Mouse (Mus musculus) thymus, adult 2 months (tissue): Measurements from ENCODE around the gene Ypel3. TPM values are rescaled to one million over a fixed set of nuclear protein-coding genes. Genes with fewer than 3 reads are reported as not detected.

Experiments used
- DNase-seq: peaks from one replicate; pipeline ENCODE4 v3.0.0; 2021
- H3K27ac ChIP-seq: fragments of 200-500 bp; 2 replicates; pipeline ENCODE4 v1.5.1; 2012; ENCODE audit warnings: low read length, control low read depth; ENCODE audit not compliant: control insufficient read depth, insufficient read depth
- H3K27me3 ChIP-seq: fragments of 200-500 bp; 2 replicates; pipeline ENCODE4 v1.6.1; 2012; ENCODE audit warnings: mild to moderate bottlenecking, low read length, moderate library complexity, mixed read lengths; ENCODE audit not compliant: control insufficient read depth, insufficient read depth
- H3K36me3 ChIP-seq: fragments of 200-500 bp; 2 replicates; pipeline ENCODE4 v1.6.1; 2012; ENCODE audit warnings: mild to moderate bottlenecking, low read length, moderate library complexity; ENCODE audit not compliant: control insufficient read depth, insufficient read depth
- H3K4me1 ChIP-seq: fragments of 200-500 bp; replicated peaks from 2 replicates; pipeline ENCODE4 v1.6.1; 2012; ENCODE audit warnings: low read length; ENCODE audit not compliant: control insufficient read depth, insufficient read depth
- H3K4me3 ChIP-seq: fragments of 200-500 bp; 2 replicates; pipeline ENCODE4 v1.5.1; 2012; ENCODE audit warnings: mild to moderate bottlenecking, low read length, control low read depth, moderate library complexity; ENCODE audit not compliant: control insufficient read depth, insufficient read depth
- CTCF ChIP-seq: fragments of 200-500 bp; IDR thresholded peaks from 2 replicates; pipeline ENCODE4 v1.5.1; 2012; ENCODE audit warnings: mild to moderate bottlenecking, control low read depth, low read length, moderate library complexity, borderline replicate concordance; ENCODE audit not compliant: control insufficient read depth, poor library complexity, insufficient read depth; ENCODE audit errors: extremely low read depth
- POLR2A ChIP-seq: fragments of 200-500 bp; IDR thresholded peaks from 2 replicates; pipeline ENCODE4 v1.6.1; 2012; ENCODE audit warnings: mild to moderate bottlenecking, low read length, control low read depth, moderate library complexity; ENCODE audit not compliant: control insufficient read depth, poor library complexity, insufficient read depth; ENCODE audit errors: extremely low read depth
- WGBS: fragments of 180-500 bp; shearing (Covaris S2); methylation state at CpG from one replicate; pipeline ENCODE4 v1.1.7; 2018; 5-methylcytosine and 5-hydroxymethylcytosine counted together
- polyA plus RNA-seq: library from polyadenylated mRNA; depleted of rRNA; stranded (reverse); fragments of >200 nt; gene quantifications from 2 replicates; pipeline ENCODE4 v1.2.3, GENCODE M21; 2012

Gene Ypel3
- polyA plus RNA-seq, 1 experiment = 622 TPM

- no peaks in the 10 kb centered on the region for H3K27me3 ChIP-seq
- DNase-seq = no peak
- WGBS = 92% methylated on average over 17 of the region's 17 CpGs
- no peak for TF ChIP-seq CTCF
- no peak for TF ChIP-seq POLR2A
- peaks cover 11% of the 10 kb centered on the region for H3K4me1 ChIP-seq
- H3K4me3 ChIP-seq = no peak overlapping the region
- H3K27ac ChIP-seq = no peak overlapping the region
- H3K36me3 ChIP-seq = peaks cover 5% of the 10 kb centered on the region; the same call in 1 of the 2 replicates
Observed at GRCm38 (mm10) chr7:126762471-126763008, 14.2 kb upstream of the Ypel3 start.

GRCm38 (mm10) chr7:126765540-126765939 is 11.2 kb upstream of the Ypel3 start:
- peaks cover 8% of the 10 kb centered on the region; the same call in 1 of the 2 replicates for H3K36me3 ChIP-seq
- TF ChIP-seq POLR2A (no peak), CTCF (no peak)
- peaks cover 2% of the 10 kb centered on the region; the same call in 1 of the 2 replicates for H3K4me1 ChIP-seq
- no peak for DNase-seq
- H3K27ac ChIP-seq = no peak overlapping the region
- no peaks in the 10 kb centered on the region for H3K27me3 ChIP-seq
- 96% methylated on average over 9 of the region's 9 CpGs for WGBS
- no peak overlapping the region for H3K4me3 ChIP-seq

- Histone ChIP-seq H3K4me3 (no peak within 1 kb of the TSS), H3K27ac (no peak within 1 kb of the TSS), H3K36me3 (peaks cover 8% of the 10 kb centered on the region; the same call in 1 of the 2 replicates), H3K4me1 (no peaks in the 10 kb centered on the region), H3K27me3 (no peaks in the 10 kb centered on the region)
- 98% methylated on average over 16 of the region's 16 CpGs for WGBS
- DNase-seq = no peak
- no peak for TF ChIP-seq CTCF
- TF ChIP-seq POLR2A = no peak
Observed at GRCm38 (mm10) chr7:126766201-126766600, 10.6 kb upstream of the Ypel3 start, which contains the start of gene Gdpd3. Gene Gdpd3, plus strand, starts transcription at chr7:126766334.

- Histone ChIP-seq H3K4me3 (no peak overlapping the region), H3K27ac (no peak overlapping the region), H3K27me3 (no peaks in the 10 kb centered on the region), H3K36me3 (peaks cover 8% of the 10 kb centered on the region; the same call in 1 of the 2 replicates), H3K4me1 (no peaks in the 10 kb centered on the region)
- WGBS = 97% methylated on average over 8 of the region's 8 CpGs
- TF ChIP-seq POLR2A = no peak
- no peak for TF ChIP-seq CTCF
- DNase-seq = no peak
Observed at GRCm38 (mm10) chr7:126767001-126767400, 9.8 kb upstream of the Ypel3 start.

GRCm38 (mm10) chr7:126770784-126771183 is 6.0 kb upstream of the Ypel3 start:
- 84% methylated on average over 12 of the region's 12 CpGs for WGBS
- Histone ChIP-seq H3K27me3 (no peaks in the 10 kb centered on the region), H3K36me3 (peaks cover 8% of the 10 kb centered on the region; the same call in 1 of the 2 replicates)

GRCm38 (mm10) chr7:126773351-126773750 is 3.4 kb upstream of the Ypel3 start:
- no peak for DNase-seq
- Histone ChIP-seq H3K36me3 (peaks cover 1% of the 10 kb centered on the region; the same call in 1 of the 2 replicates), H3K27ac (no peak overlapping the region), H3K27me3 (no peaks in the 10 kb centered on the region), H3K4me1 (peaks cover 27% of the 10 kb centered on the region), H3K4me3 (no peak overlapping the region)
- TF ChIP-seq POLR2A (no peak), CTCF (no peak)
- WGBS = 93% methylated on average over 2 of the region's 2 CpGs

More at GRCm38 (mm10) chr7:126770784-126771183, 6.0 kb upstream of the Ypel3 start:
- TF ChIP-seq CTCF (no peak), POLR2A (no peak)
- H3K27ac ChIP-seq = no peak overlapping the region
- no peak for DNase-seq
- no peak overlapping the region for H3K4me3 ChIP-seq
- H3K4me1 ChIP-seq = peaks cover 12% of the 10 kb centered on the region

- H3K27ac ChIP-seq = no peak overlapping the region
- H3K27me3 ChIP-seq = no peaks in the 10 kb centered on the region
- no peaks in the 10 kb centered on the region for H3K36me3 ChIP-seq
- no peak for DNase-seq
- H3K4me1 ChIP-seq = peaks cover 33% of the 10 kb centered on the region
- TF ChIP-seq CTCF (no peak), POLR2A (no peak)
- WGBS = 39% methylated on average over 2 of the region's 2 CpGs
- H3K4me3 ChIP-seq = no peak overlapping the region
Observed at GRCm38 (mm10) chr7:126774463-126774862, 2.3 kb upstream of the Ypel3 start.
